Mouse (Mus musculus): ENCODE results near the gene Pdlim1. TPM values are rescaled to one million over a fixed set of nuclear protein-coding genes. Genes with fewer than 3 reads are reported as not detected.

The Pdlim1 gene
- polyA plus RNA-seq, 1 experiment from 2014 or later = 318 TPM

DNA sequence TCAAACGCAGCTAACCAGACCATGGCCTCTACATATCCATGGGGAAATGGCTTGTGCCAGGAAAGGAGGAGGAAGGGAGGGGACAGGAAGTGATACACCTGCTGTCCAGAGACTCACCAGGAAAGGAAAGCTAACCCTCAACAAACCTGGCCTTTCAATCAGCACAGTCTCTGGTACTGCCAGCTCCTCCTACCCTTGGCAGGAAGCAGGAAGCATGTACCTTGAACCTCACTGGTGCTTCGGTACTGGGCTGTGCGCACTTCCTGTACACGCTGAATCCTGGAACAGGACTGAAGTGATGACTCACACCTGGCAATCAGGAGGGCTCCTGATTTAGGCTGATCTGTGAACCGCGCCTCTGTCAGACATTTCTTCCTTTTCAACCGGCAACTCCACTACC, 35.9 kb upstream of the Pdlim1 start:
- Histone ChIP-seq H3K4me3 (ENCODE audit: low read depth, low read length) (no peak overlapping the region), H3K27me3 (ENCODE audit: control insufficient read depth, insufficient read depth, low read length) (no peaks in the 10 kb centered on the region), H3K27ac (ENCODE audit: low read depth, low read length) (no peak overlapping the region), H3K9me3 (replicated peaks; ENCODE audit: control insufficient read depth, low read length) (no peaks in the 10 kb centered on the region), H3K9ac (ENCODE audit: low read depth, low read length) (no peak overlapping the region), H3K4me1 (ENCODE audit: control insufficient read depth, insufficient read depth, low read length) (peaks cover 24% of the 10 kb centered on the region), H3K4me2 (no peak overlapping the region), H3K36me3 (ENCODE audit: control insufficient read depth, insufficient read depth, low read length) (peaks cover 20% of the 10 kb centered on the region)
- ATAC-seq (replicated peaks; ENCODE audit: insufficient number of reproducible peaks, low FRiP score, low TSS enrichment) = no peak; the same call in 1 of the 2 replicates
- 70% methylated on average over 7 of the region's 7 CpGs for WGBS (ENCODE audit: insufficient replicate concordance)

DNA sequence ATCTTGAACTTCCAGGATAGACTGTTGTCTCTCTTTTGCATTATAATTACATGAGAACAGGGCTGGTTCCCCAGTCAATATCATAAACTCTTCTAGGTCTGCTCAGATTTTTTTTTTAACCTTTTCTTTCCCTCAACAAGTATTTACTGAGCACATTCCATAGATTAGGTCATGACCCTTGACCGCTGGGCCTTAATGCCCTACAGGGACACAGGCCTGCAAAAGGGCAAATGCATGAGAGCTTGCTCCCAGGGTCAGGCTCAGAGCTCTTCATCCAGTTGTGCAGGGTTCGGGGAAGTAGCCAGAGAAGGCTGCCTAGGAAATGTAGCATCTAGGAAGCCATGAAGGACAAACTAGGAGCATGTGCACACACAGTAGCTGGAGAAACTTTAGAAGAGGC, 35.0 kb upstream of the Pdlim1 start:
- no peak for ATAC-seq (replicated peaks; ENCODE audit: insufficient number of reproducible peaks, low FRiP score, low TSS enrichment)
- WGBS (ENCODE audit: insufficient replicate concordance) = 57% methylated on average over 2 of the region's 2 CpGs
- Histone ChIP-seq H3K4me2 (no peak overlapping the region), H3K9me3 (replicated peaks; ENCODE audit: control insufficient read depth, low read length) (no peaks in the 10 kb centered on the region), H3K36me3 (ENCODE audit: control insufficient read depth, insufficient read depth, low read length) (peaks cover 18% of the 10 kb centered on the region), H3K9ac (ENCODE audit: low read depth, low read length) (no peak overlapping the region), H3K27me3 (ENCODE audit: control insufficient read depth, insufficient read depth, low read length) (no peaks in the 10 kb centered on the region), H3K4me3 (ENCODE audit: low read depth, low read length) (no peak overlapping the region), H3K4me1 (ENCODE audit: control insufficient read depth, insufficient read depth, low read length) (peaks cover 24% of the 10 kb centered on the region), H3K27ac (ENCODE audit: low read depth, low read length) (no peak overlapping the region)

DNA sequence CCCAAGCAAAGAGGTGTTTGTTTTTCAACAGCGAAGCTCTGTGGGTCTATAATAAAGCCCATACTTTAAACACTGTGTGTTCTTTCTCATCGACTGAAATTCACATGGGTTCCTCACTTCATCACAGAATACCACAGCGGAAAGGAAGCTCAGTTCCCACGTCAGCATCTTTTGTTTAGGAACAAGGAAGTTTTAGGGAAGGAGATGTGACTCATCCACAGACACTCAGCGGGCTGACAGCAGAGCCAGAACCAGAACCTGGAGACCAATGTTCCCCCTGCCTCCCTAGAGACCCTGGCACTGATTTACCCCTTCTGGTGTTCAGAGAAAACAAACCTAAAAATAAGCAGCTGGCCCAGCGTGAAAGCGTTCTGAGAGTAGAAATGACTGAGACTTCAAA, 33.8 kb upstream of the Pdlim1 start:
- Histone ChIP-seq H3K4me2 (no peak overlapping the region), H3K36me3 (ENCODE audit: control insufficient read depth, insufficient read depth, low read length) (peaks cover 16% of the 10 kb centered on the region), H3K27me3 (ENCODE audit: control insufficient read depth, insufficient read depth, low read length) (no peaks in the 10 kb centered on the region), H3K9ac (ENCODE audit: low read depth, low read length) (no peak overlapping the region), H3K9me3 (replicated peaks; ENCODE audit: control insufficient read depth, low read length) (no peaks in the 10 kb centered on the region), H3K27ac (ENCODE audit: low read depth, low read length) (no peak overlapping the region), H3K4me3 (ENCODE audit: low read depth, low read length) (no peak overlapping the region), H3K4me1 (ENCODE audit: control insufficient read depth, insufficient read depth, low read length) (peaks cover 24% of the 10 kb centered on the region)
- 71% methylated on average over 7 of the region's 7 CpGs for WGBS (ENCODE audit: insufficient replicate concordance)
- ATAC-seq (replicated peaks; ENCODE audit: insufficient number of reproducible peaks, low FRiP score, low TSS enrichment) = no peak

DNA sequence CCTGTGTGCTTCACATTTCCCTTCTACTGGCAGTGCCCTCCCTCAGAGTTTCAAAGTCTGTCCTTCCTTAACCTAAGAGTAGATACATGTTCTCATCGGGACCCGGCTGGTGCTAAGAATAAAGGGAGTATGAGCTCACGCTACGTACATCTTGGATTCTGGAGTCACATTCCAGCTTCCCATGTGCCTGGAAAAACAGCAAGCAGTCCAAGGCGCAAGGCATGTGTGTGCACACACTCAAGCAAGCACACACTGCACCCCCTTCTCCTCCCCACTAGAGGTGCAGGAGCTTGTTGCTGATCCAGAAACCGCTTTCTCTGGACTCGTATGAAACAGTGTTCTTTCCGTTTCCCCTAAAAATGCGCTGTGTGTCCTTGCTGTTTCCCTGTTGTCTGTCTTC, 31.3 kb upstream of the Pdlim1 start:
- Histone ChIP-seq H3K36me3 (ENCODE audit: control insufficient read depth, insufficient read depth, low read length) (no peaks in the 10 kb centered on the region), H3K4me3 (ENCODE audit: low read depth, low read length) (no peak overlapping the region), H3K4me2 (no peak overlapping the region; the same call in 1 of the 2 replicates), H3K9me3 (replicated peaks; ENCODE audit: control insufficient read depth, low read length) (no peaks in the 10 kb centered on the region), H3K4me1 (ENCODE audit: control insufficient read depth, insufficient read depth, low read length) (peaks cover 35% of the 10 kb centered on the region), H3K27ac (ENCODE audit: low read depth, low read length) (peak overlapping the region; percentile 65), H3K27me3 (ENCODE audit: control insufficient read depth, insufficient read depth, low read length) (no peaks in the 10 kb centered on the region), H3K9ac (ENCODE audit: low read depth, low read length) (peak overlapping the region; percentile 40; the same call in 1 of the 2 replicates)
- ATAC-seq (replicated peaks; ENCODE audit: insufficient number of reproducible peaks, low FRiP score, low TSS enrichment) = peak; percentile 25; the same call in 1 of the 2 replicates
- 45% methylated on average over 9 of the region's 9 CpGs for WGBS (ENCODE audit: insufficient replicate concordance)

DNA sequence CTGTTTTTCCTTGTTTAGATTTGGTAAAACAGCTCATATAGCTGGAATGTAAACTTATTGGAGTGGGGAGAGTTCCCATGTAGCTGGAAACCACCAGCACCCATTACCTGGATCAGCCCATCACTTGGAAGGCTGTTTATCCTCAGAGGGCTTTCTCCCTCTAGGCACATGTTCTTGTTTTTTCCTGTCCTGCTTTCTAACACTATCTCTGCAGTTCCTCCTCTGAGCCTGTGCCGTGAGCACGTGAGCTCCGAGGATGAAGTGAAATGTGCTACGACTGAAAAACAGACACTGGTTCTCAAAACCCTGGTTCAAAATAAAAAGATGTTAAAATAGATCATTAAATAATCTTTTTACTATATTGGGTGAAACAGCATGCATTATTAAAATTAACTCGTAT, 30.8 kb upstream of the Pdlim1 start:
- no peak overlapping the region for H3K9ac ChIP-seq (ENCODE audit: low read depth, low read length)
- no peak overlapping the region for H3K4me3 ChIP-seq (ENCODE audit: low read depth, low read length)
- H3K27ac ChIP-seq (ENCODE audit: low read depth, low read length) = peak overlapping the region; percentile 7; the same call in 1 of the 2 replicates
- no peak overlapping the region for H3K4me2 ChIP-seq
- H3K4me1 ChIP-seq (ENCODE audit: control insufficient read depth, insufficient read depth, low read length) = peaks cover 35% of the 10 kb centered on the region
- no peaks in the 10 kb centered on the region for H3K27me3 ChIP-seq (ENCODE audit: control insufficient read depth, insufficient read depth, low read length)
- H3K36me3 ChIP-seq (ENCODE audit: control insufficient read depth, insufficient read depth, low read length) = no peaks in the 10 kb centered on the region
- H3K9me3 ChIP-seq (replicated peaks; ENCODE audit: control insufficient read depth, low read length) = no peaks in the 10 kb centered on the region
- no peak for ATAC-seq (replicated peaks; ENCODE audit: insufficient number of reproducible peaks, low FRiP score, low TSS enrichment)
- whole genome bisulfite sequencing (ENCODE audit: insufficient replicate concordance) = 54% methylated on average over 5 of the region's 5 CpGs

DNA sequence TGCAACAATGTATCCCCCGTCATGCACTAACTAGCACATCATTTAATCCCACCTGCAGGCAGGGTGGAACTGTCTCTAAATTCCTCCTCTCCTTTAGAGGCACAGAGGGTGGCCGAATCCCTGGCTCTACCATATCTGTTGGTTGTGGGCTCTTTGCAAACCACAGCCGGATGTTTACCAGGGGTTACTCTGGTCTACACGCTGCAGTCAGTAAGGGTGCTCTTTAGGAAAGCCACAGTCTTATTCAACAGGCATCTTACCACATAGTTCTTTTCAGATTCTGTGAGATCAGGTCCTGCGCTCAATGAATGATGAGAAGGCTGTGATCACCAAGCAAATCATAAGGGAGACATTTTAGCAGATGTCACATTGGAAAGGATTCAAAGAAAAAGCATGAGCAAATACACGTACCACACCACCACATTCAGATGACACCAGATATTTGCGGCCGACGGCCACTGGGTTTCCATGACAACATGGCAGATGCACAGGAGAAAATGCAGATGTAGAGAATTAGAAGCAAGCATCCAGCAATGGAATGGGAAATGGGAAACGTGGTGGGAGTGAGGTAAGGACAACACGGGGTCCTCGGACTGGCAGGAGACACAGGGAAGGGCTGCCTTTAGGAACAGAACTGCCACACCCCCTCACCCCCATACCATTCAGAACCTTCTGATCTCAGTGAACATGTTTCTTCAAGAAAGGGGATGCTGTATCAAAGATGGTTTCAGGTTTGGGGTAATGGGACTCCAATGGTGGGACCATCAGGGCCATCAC, 28.5 kb upstream of the Pdlim1 start:
- no peak for ATAC-seq (replicated peaks; ENCODE audit: insufficient number of reproducible peaks, low FRiP score, low TSS enrichment)
- Histone ChIP-seq H3K4me2 (no peak overlapping the region), H3K27ac (ENCODE audit: low read depth, low read length) (no peak overlapping the region), H3K9ac (ENCODE audit: low read depth, low read length) (no peak overlapping the region), H3K36me3 (ENCODE audit: control insufficient read depth, insufficient read depth, low read length) (no peaks in the 10 kb centered on the region), H3K9me3 (replicated peaks; ENCODE audit: control insufficient read depth, low read length) (no peaks in the 10 kb centered on the region), H3K4me3 (ENCODE audit: low read depth, low read length) (no peak overlapping the region), H3K4me1 (ENCODE audit: control insufficient read depth, insufficient read depth, low read length) (peaks cover 50% of the 10 kb centered on the region), H3K27me3 (ENCODE audit: control insufficient read depth, insufficient read depth, low read length) (no peaks in the 10 kb centered on the region)
- WGBS (ENCODE audit: insufficient replicate concordance) = 84% methylated on average over 12 of the region's 12 CpGs

DNA sequence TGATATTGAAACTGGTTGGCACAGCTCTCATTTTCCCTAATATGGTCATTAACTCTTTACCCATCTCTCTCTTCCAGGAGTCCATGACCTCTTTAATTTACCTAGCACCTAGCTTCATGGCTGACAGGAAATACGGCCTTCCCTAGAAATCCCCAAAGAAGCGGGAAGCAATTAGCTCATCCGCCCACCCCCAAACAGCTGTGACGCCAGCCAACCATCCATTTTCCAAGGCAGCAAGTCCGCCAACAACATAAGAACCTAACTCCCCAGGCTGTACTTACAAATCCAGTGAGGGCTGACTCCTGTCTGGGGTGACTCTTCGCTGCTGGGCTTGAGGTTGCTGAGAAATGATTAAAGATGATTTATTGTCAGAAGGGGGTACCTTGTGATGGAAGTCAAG, 27.5 kb upstream of the Pdlim1 start:
- no peak for ATAC-seq (replicated peaks; ENCODE audit: insufficient number of reproducible peaks, low FRiP score, low TSS enrichment)
- Histone ChIP-seq H3K4me2 (no peak overlapping the region), H3K9ac (ENCODE audit: low read depth, low read length) (no peak overlapping the region), H3K27me3 (ENCODE audit: control insufficient read depth, insufficient read depth, low read length) (no peaks in the 10 kb centered on the region), H3K4me3 (ENCODE audit: low read depth, low read length) (no peak overlapping the region), H3K27ac (ENCODE audit: low read depth, low read length) (no peak overlapping the region), H3K4me1 (ENCODE audit: control insufficient read depth, insufficient read depth, low read length) (peaks cover 43% of the 10 kb centered on the region), H3K36me3 (ENCODE audit: control insufficient read depth, insufficient read depth, low read length) (no peaks in the 10 kb centered on the region), H3K9me3 (replicated peaks; ENCODE audit: control insufficient read depth, low read length) (no peaks in the 10 kb centered on the region)
- 82% methylated on average over 6 of the region's 6 CpGs for WGBS (ENCODE audit: insufficient replicate concordance)

DNA sequence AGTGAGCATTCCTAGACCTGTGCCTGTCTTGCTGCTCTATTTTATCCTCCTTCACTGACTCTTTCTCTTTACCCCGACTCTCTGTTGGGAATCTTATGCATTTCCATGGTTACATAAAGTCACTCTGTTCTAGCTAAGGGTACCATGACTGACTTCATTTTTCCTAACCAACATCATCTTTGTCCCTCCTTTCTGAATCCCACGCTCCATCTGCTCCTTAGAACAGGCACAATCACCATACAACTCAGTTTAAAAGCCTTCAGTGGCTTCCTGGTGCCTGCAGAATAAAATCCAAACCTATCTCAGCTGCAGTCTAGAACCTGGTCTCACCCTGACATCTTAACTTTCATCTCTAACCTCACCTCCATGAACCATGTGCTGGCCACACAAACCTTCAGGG, 26.9 kb upstream of the Pdlim1 start:
- no peak for ATAC-seq (replicated peaks; ENCODE audit: insufficient number of reproducible peaks, low FRiP score, low TSS enrichment)
- H3K27ac ChIP-seq (ENCODE audit: low read depth, low read length) = peak overlapping the region; percentile 85
- peaks cover 39% of the 10 kb centered on the region for H3K4me1 ChIP-seq (ENCODE audit: control insufficient read depth, insufficient read depth, low read length)
- peak overlapping the region; percentile 44; the same call in 1 of the 2 replicates for H3K4me2 ChIP-seq
- no peaks in the 10 kb centered on the region; the same call in 1 of the 2 replicates for H3K36me3 ChIP-seq (ENCODE audit: control insufficient read depth, insufficient read depth, low read length)
- H3K9ac ChIP-seq (ENCODE audit: low read depth, low read length) = peak overlapping the region; percentile 59
- 79% methylated on average over 2 of the region's 2 CpGs for WGBS (ENCODE audit: insufficient replicate concordance)
- H3K27me3 ChIP-seq (ENCODE audit: control insufficient read depth, insufficient read depth, low read length) = no peaks in the 10 kb centered on the region
- no peak overlapping the region for H3K4me3 ChIP-seq (ENCODE audit: low read depth, low read length)
- H3K9me3 ChIP-seq (replicated peaks; ENCODE audit: control insufficient read depth, low read length) = no peaks in the 10 kb centered on the region

DNA sequence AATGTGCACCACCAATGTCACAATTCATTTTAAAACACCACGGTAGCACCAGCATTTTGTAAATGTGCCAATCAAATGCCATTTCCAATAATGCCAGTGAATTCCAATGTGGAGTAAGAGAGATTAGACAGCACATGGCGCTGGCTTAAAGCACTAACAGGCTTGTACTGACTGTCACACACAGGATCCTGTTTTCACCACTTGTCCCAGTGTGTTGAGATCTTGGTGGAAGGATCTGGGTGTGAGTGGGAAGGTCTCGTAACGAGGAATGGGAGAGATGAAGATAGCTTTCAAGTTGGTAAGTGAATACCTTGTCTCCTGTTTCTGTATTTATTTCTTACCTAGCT, 26.1 kb upstream of the Pdlim1 start:
- 16% methylated on average over 4 of the region's 4 CpGs for WGBS (ENCODE audit: insufficient replicate concordance)
- no peak for ATAC-seq (replicated peaks; ENCODE audit: insufficient number of reproducible peaks, low FRiP score, low TSS enrichment)
- peak overlapping the region; percentile 59 for H3K9ac ChIP-seq (ENCODE audit: low read depth, low read length)

More for the DNA sequence above, 26.1 kb upstream of the Pdlim1 start:
- Histone ChIP-seq H3K4me2 (peak overlapping the region; percentile 44), H3K9me3 (replicated peaks; ENCODE audit: control insufficient read depth, low read length) (no peaks in the 10 kb centered on the region), H3K4me3 (ENCODE audit: low read depth, low read length) (no peak overlapping the region), H3K36me3 (ENCODE audit: control insufficient read depth, insufficient read depth, low read length) (no peaks in the 10 kb centered on the region; the same call in 1 of the 2 replicates), H3K4me1 (ENCODE audit: control insufficient read depth, insufficient read depth, low read length) (peaks cover 32% of the 10 kb centered on the region), H3K27ac (ENCODE audit: low read depth, low read length) (peak overlapping the region; percentile 85), H3K27me3 (ENCODE audit: control insufficient read depth, insufficient read depth, low read length) (no peaks in the 10 kb centered on the region)

Measured in heart, embryonic 11.5 days (tissue).